Mouse (Mus musculus) limb, embryonic 14.5 days (tissue): ENCODE data around the gene Lrrc26. TPM values are rescaled to one million over a fixed set of nuclear protein-coding genes. Genes with fewer than 3 reads are reported as not detected.
A peak's percentile ranks its signal among the peaks of the same experiment; 100 is the strongest.

ENCODE experiments used
- ATAC-seq: fragments of 200-750 bp; cut with Nextera tagmentation; 2 replicates; pipeline ENCODE4 v1.8.0; 2017; ENCODE audit warnings: low read depth, moderate number of reproducible peaks, moderate TSS enrichment; ENCODE audit not compliant: low FRiP score
- DNase-seq: peaks from one replicate; pipeline ENCODE4 v3.0.0-alpha.2; 2015; ENCODE audit warnings: low spot score
- H3K27ac ChIP-seq: fragments of 300-500 bp; sonication (generic); replicated peaks from 2 replicates; pipeline ENCODE4 v1.5.1; 2014; ENCODE audit warnings: low read depth, mild to moderate bottlenecking, low read length, moderate library complexity, mixed read lengths
- H3K27me3 ChIP-seq: fragments of 300-500 bp; sonication (generic); 2 replicates; pipeline ENCODE4 v1.6.1; 2014; ENCODE audit warnings: low read length, mixed read lengths; ENCODE audit not compliant: control insufficient read depth, insufficient read depth
- H3K36me3 ChIP-seq: fragments of 300-500 bp; sonication (generic); 2 replicates; pipeline ENCODE4 v1.6.1; 2014; ENCODE audit warnings: mild to moderate bottlenecking, low read length, moderate library complexity, mixed read lengths; ENCODE audit not compliant: control insufficient read depth, insufficient read depth
- H3K4me1 ChIP-seq: fragments of 300-500 bp; sonication (generic); 2 replicates; pipeline ENCODE4 v1.6.1; 2014; ENCODE audit warnings: antibody characterized with exemption, low read length, mixed read lengths; ENCODE audit not compliant: control insufficient read depth, insufficient read depth
- H3K4me2 ChIP-seq: fragments of 300-500 bp; sonication (generic); replicated peaks from 2 replicates; pipeline ENCODE4 v1.6.1; 2014; ENCODE audit warnings: low read depth, mild to moderate bottlenecking, low read length, moderate library complexity; ENCODE audit not compliant: severe bottlenecking
- H3K4me3 ChIP-seq: fragments of 300-500 bp; sonication (generic); replicated peaks from 2 replicates; pipeline ENCODE4 v1.5.1; 2014; ENCODE audit warnings: low read length
- H3K9ac ChIP-seq: fragments of 300-500 bp; sonication (generic); 2 replicates; pipeline ENCODE4 v1.6.1; 2014; ENCODE audit warnings: mild to moderate bottlenecking, low read depth, low read length, moderate library complexity; ENCODE audit not compliant: severe bottlenecking
- H3K9me3 ChIP-seq: fragments of 300-500 bp; sonication (generic); 2 replicates; pipeline ENCODE4 v1.6.1; 2016; ENCODE audit warnings: low read length; ENCODE audit not compliant: control insufficient read depth
- POLR2A ChIP-seq: fragments of 200-500 bp; IDR thresholded peaks from 2 replicates; pipeline ENCODE4 v1.8.0; 2012; ENCODE audit warnings: inconsistent platforms, mild to moderate bottlenecking, moderate library complexity, borderline replicate concordance; ENCODE audit not compliant: insufficient read depth, insufficient read length; ENCODE audit errors: extremely low read depth
- WGBS: fragments of 180-500 bp; shearing (Covaris S2); extraction: QIAGEN DNeasy Blood & Tissue Kit; methylation state at CpG from one replicate; pipeline ENCODE4 v1.1.7; 2014; 5-methylcytosine and 5-hydroxymethylcytosine counted together
- polyA plus RNA-seq, 2 experiments: library from polyadenylated mRNA; depleted of rRNA in 1 of 2; stranded (reverse) in 1 of 2; unstranded in 1 of 2; fragments of >200 nt; fragmentation: Nextera tagmentation in 1 of 2; extraction: Ambion mirVana in 1 of 2; gene quantifications; 2 replicates each; pipeline versions ENCODE4 v1.2.1 to v1.2.3; 2012 to 2014

Lrrc26 gene
- polyA plus RNA-seq (2012; rRNA removed), result 0.09 TPM in 1 of 2 replicates, not detected in the other
- 0.15 TPM in 1 of 2 replicates, not detected in the other for polyA plus RNA-seq (2014; fragmentation: Nextera tagmentation; extraction: Ambion mirVana)

GRCm38 (mm10) chr2:25289651-25290050 lies at the start of gene Lrrc26:
Gene Lrrc26, plus strand, starts transcription at chr2:25289915.
- Histone ChIP-seq H3K4me2 (peak within 1 kb of the TSS; percentile 28; the same call in 1 of the 2 replicates), H3K4me3 (peak within 1 kb of the TSS; percentile 18), H3K9me3 (no peaks in the 10 kb centered on the region), H3K27me3 (peaks cover 58% of the 10 kb centered on the region), H3K4me1 (peaks cover 3% of the 10 kb centered on the region; the same call in 1 of the 2 replicates), H3K36me3 (peaks cover 16% of the 10 kb centered on the region), H3K27ac (no peak within 1 kb of the TSS), H3K9ac (no peak within 1 kb of the TSS)
- TF ChIP-seq POLR2A, result no peak
- ATAC-seq, result no peak
- 4% methylated on average over 11 of the region's 11 CpGs for WGBS
- DNase-seq, result no peak

GRCm38 (mm10) chr2:25240310-25240709 lies 49.4 kb upstream of the Lrrc26 start:
- H3K4me2 ChIP-seq, result peak overlapping the region; percentile 91
- no peak for TF ChIP-seq POLR2A
- H3K27ac ChIP-seq, result no peak overlapping the region
- peak overlapping the region; percentile 50 for H3K4me3 ChIP-seq
- H3K27me3 ChIP-seq, result peaks cover 14% of the 10 kb centered on the region
- 52% methylated on average over 8 of the region's 8 CpGs for WGBS
- peaks cover 12% of the 10 kb centered on the region; the same call in 1 of the 2 replicates for H3K4me1 ChIP-seq
- DNase-seq (no peak), ATAC-seq (0 out of 2 replicates have a peak, but pooled peaks have one; percentile 3)
- peak overlapping the region; percentile 38 for H3K9ac ChIP-seq
- H3K9me3 ChIP-seq, result no peaks in the 10 kb centered on the region
- no peaks in the 10 kb centered on the region for H3K36me3 ChIP-seq

- Histone ChIP-seq H3K9me3 (no peaks in the 10 kb centered on the region), H3K9ac (peak overlapping the region; percentile 38), H3K36me3 (no peaks in the 10 kb centered on the region), H3K27me3 (peaks cover 14% of the 10 kb centered on the region), H3K27ac (no peak overlapping the region), H3K4me3 (peak overlapping the region; percentile 50), H3K4me1 (peaks cover 12% of the 10 kb centered on the region; the same call in 1 of the 2 replicates), H3K4me2 (peak overlapping the region; percentile 91)
- ATAC-seq (peak; percentile 88), DNase-seq (peak; percentile 84)
- 2% methylated on average over 25 of the region's 29 CpGs for WGBS
- TF ChIP-seq POLR2A, result 0 out of 2 replicates have a peak, but pooled peaks have one; percentile 28
These were observed 48.8 kb upstream of the Lrrc26 start for GRCm38 (mm10) chr2:25240723-25241437.

GRCm38 (mm10) chr2:25241438-25241775 lies 48.3 kb upstream of the Lrrc26 start:
- ATAC-seq (no peak), DNase-seq (no peak)
- no peak for TF ChIP-seq POLR2A
- no peaks in the 10 kb centered on the region for H3K9me3 ChIP-seq
- peak overlapping the region; percentile 91 for H3K4me2 ChIP-seq
- H3K4me1 ChIP-seq, result peaks cover 12% of the 10 kb centered on the region; the same call in 1 of the 2 replicates
- no peak overlapping the region for H3K27ac ChIP-seq
- H3K36me3 ChIP-seq, result no peaks in the 10 kb centered on the region
- peaks cover 14% of the 10 kb centered on the region for H3K27me3 ChIP-seq
- H3K4me3 ChIP-seq, result peak overlapping the region; percentile 50
- 4% methylated on average over 6 of the region's 6 CpGs for WGBS
- H3K9ac ChIP-seq, result no peak overlapping the region

- 0% methylated on average over 5 of the region's 59 CpGs for WGBS
These were observed 47.6 kb upstream of the Lrrc26 start, which contains the start of the genes Rnf208 and Cysrt1 for GRCm38 (mm10) chr2:25242101-25242506. Gene Rnf208, plus strand, starts transcription at chr2:25242255. Gene Cysrt1, minus strand, starts transcription at chr2:25242452.

More at GRCm38 (mm10) chr2:25242101-25242506, 47.6 kb upstream of the Lrrc26 start, which contains the start of the genes Rnf208 and Cysrt1:
- H3K27me3 ChIP-seq, result peaks cover 14% of the 10 kb centered on the region
- H3K4me1 ChIP-seq, result peaks cover 12% of the 10 kb centered on the region; the same call in 1 of the 2 replicates
- DNase-seq (no peak), ATAC-seq (no peak)
- peak within 1 kb of the TSS; percentile 50 for H3K4me3 ChIP-seq
- H3K36me3 ChIP-seq, result no peaks in the 10 kb centered on the region
- no peaks in the 10 kb centered on the region for H3K9me3 ChIP-seq
- TF ChIP-seq POLR2A, result no peak
- peak within 1 kb of the TSS; percentile 60 for H3K9ac ChIP-seq
- H3K4me2 ChIP-seq, result peak within 1 kb of the TSS; percentile 91
- H3K27ac ChIP-seq, result no peak within 1 kb of the TSS
